Mouse (Mus musculus): ENCODE measurements at regions not wholly inside any gene's neighbourhood (a gene's known extent, or its start where the extent isn't known, plus 50 kb on each side); places are given as distances from the start of the nearest gene placed in this dataset.

GRCm38 (mm10) chr1:136694983-136695382 is 70.3 kb downstream of the Zfp281 start:
- Histone ChIP-seq H3K4me1 (ENCODE audit: control insufficient read depth, insufficient read depth, low read length) (no peaks in the 10 kb centered on the region), H3K36me3 (ENCODE audit: control insufficient read depth, insufficient read depth, low read length) (no peaks in the 10 kb centered on the region), H3K4me2 (no peak overlapping the region), H3K4me3 (ENCODE audit: low read depth, low read length) (no peak overlapping the region), H3K9me3 (ENCODE audit: control insufficient read depth, low read length) (no peaks in the 10 kb centered on the region), H3K9ac (ENCODE audit: low read length) (no peak overlapping the region), H3K27ac (ENCODE audit: low read depth, low read length) (no peak overlapping the region), H3K27me3 (ENCODE audit: control insufficient read depth, insufficient read depth, low read length) (no peaks in the 10 kb centered on the region)
- DNase-seq (ENCODE audit: low spot score, missing footprints) = no peak
- WGBS = 59% methylated on average over 7 of the region's 7 CpGs
- ATAC-seq (ENCODE audit: low FRiP score) = no peak

- Histone ChIP-seq H3K4me3 (ENCODE audit: low read depth, low read length) (peak overlapping the region; percentile 12), H3K4me1 (ENCODE audit: control insufficient read depth, insufficient read depth, low read length) (no peaks in the 10 kb centered on the region), H3K4me2 (peak overlapping the region; percentile 38), H3K27ac (ENCODE audit: low read depth, low read length) (no peak overlapping the region), H3K9ac (ENCODE audit: low read length) (0 out of 2 replicates have a peak overlapping the region, but pooled peaks have one; percentile 13), H3K36me3 (ENCODE audit: control insufficient read depth, insufficient read depth, low read length) (no peaks in the 10 kb centered on the region), H3K27me3 (ENCODE audit: control insufficient read depth, insufficient read depth, low read length) (no peaks in the 10 kb centered on the region), H3K9me3 (ENCODE audit: control insufficient read depth, low read length) (no peaks in the 10 kb centered on the region)
- 12% methylated on average over 19 of the region's 19 CpGs for WGBS
- ATAC-seq (ENCODE audit: low FRiP score) (0 out of 2 replicates have a peak, but pooled peaks have one; percentile 24), DNase-seq (ENCODE audit: low spot score, missing footprints) (peak; percentile 92)
Measured at GRCm38 (mm10) chr1:136696077-136696641, 71.5 kb downstream of the Zfp281 start.

GRCm38 (mm10) chr1:136698454-136699152 is 73.9 kb downstream of the Zfp281 start:
- 17% methylated on average over 9 of the region's 9 CpGs for WGBS
- Histone ChIP-seq H3K27ac (ENCODE audit: low read depth, low read length) (no peak overlapping the region), H3K36me3 (ENCODE audit: control insufficient read depth, insufficient read depth, low read length) (no peaks in the 10 kb centered on the region), H3K9ac (ENCODE audit: low read length) (no peak overlapping the region), H3K9me3 (ENCODE audit: control insufficient read depth, low read length) (no peaks in the 10 kb centered on the region), H3K4me2 (no peak overlapping the region), H3K27me3 (ENCODE audit: control insufficient read depth, insufficient read depth, low read length) (no peaks in the 10 kb centered on the region), H3K4me3 (ENCODE audit: low read depth, low read length) (no peak overlapping the region), H3K4me1 (ENCODE audit: control insufficient read depth, insufficient read depth, low read length) (no peaks in the 10 kb centered on the region)
- DNase-seq (ENCODE audit: low spot score, missing footprints) (no peak), ATAC-seq (ENCODE audit: low FRiP score) (no peak)

DNA sequence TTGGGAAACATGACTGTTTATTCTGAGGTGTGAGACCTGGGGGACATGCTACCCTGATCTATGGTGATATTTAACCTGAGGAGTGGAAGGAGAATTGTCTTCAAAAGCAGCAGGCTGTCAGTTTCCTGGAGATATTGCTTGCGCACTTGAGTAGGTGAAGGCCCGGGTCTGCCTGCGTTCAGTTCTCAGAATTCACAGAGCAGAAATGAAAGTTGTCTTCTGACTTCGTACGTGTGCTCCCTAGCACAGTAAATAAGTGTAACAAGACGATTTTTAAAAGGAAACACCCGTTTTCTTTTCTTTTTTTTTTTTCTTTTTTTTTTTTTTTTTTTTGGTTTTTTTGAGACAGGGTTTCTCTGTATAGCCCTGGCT is 74.4 kb downstream of the Zfp281 start:
- H3K4me3 ChIP-seq (ENCODE audit: low read depth, low read length) = no peak overlapping the region
- no peaks in the 10 kb centered on the region for H3K4me1 ChIP-seq (ENCODE audit: control insufficient read depth, insufficient read depth, low read length)
- ATAC-seq (ENCODE audit: low FRiP score) (no peak), DNase-seq (ENCODE audit: low spot score, missing footprints) (no peak)
- H3K27ac ChIP-seq (ENCODE audit: low read depth, low read length) = no peak overlapping the region
- no peak overlapping the region for H3K9ac ChIP-seq (ENCODE audit: low read length)
- no peak overlapping the region for H3K4me2 ChIP-seq
- no peaks in the 10 kb centered on the region for H3K27me3 ChIP-seq (ENCODE audit: control insufficient read depth, insufficient read depth, low read length)
- H3K9me3 ChIP-seq (ENCODE audit: control insufficient read depth, low read length) = no peaks in the 10 kb centered on the region
- no peaks in the 10 kb centered on the region for H3K36me3 ChIP-seq (ENCODE audit: control insufficient read depth, insufficient read depth, low read length)
- 84% methylated on average over 7 of the region's 7 CpGs for WGBS

DNA sequence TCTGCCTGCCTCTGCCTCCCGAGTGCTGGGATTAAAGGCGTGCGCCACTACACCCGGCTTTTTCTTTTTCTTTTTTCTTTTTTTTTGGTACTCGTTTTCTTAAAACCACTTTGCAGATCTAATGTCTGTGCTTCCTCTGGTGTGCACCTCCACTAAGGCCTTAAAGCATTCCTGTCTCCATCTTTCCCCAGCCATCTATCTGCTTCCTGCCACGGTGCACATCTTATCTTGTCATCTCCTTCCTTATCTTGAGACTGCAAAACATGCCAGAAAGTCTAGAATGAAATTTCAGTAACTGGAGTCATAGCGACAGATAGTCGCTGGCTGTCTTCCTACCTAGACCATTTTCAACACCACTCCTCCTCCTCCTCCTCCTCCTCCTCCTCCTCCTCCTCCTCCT is 74.9 kb downstream of the Zfp281 start:
- Histone ChIP-seq H3K4me1 (ENCODE audit: control insufficient read depth, insufficient read depth, low read length) (no peaks in the 10 kb centered on the region), H3K27me3 (ENCODE audit: control insufficient read depth, insufficient read depth, low read length) (no peaks in the 10 kb centered on the region), H3K9ac (ENCODE audit: low read length) (no peak overlapping the region), H3K4me2 (no peak overlapping the region), H3K27ac (ENCODE audit: low read depth, low read length) (no peak overlapping the region), H3K4me3 (ENCODE audit: low read depth, low read length) (no peak overlapping the region), H3K36me3 (ENCODE audit: control insufficient read depth, insufficient read depth, low read length) (no peaks in the 10 kb centered on the region), H3K9me3 (ENCODE audit: control insufficient read depth, low read length) (no peaks in the 10 kb centered on the region)
- WGBS = 92% methylated on average over 8 of the region's 8 CpGs
- no peak for ATAC-seq (ENCODE audit: low FRiP score)
- DNase-seq (ENCODE audit: low spot score, missing footprints) = no peak

DNA sequence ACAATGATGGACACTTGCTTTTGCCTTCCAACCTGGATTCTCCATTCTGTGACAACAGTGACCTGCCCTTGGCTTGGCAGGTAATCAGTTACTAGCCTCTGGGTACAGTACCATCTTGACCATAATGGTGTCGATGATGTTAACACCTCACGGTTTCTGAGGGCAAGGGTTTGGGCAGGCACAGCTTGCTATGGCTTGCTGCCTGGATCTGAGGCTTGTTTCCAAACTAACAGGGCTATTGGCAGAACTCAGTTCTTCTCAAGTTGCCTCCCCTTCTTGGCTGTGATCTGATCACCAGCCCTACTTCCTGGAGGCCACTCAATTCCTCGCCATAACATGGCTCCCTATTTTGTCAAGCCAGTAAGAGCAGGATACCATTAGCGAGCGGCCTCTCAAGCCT is 79.4 kb downstream of the Zfp281 start:
- WGBS = 91% methylated on average over 5 of the region's 5 CpGs
- H3K4me3 ChIP-seq (ENCODE audit: low read depth, low read length) = no peak overlapping the region
- H3K9ac ChIP-seq (ENCODE audit: low read length) = no peak overlapping the region
- H3K4me2 ChIP-seq = no peak overlapping the region
- DNase-seq (ENCODE audit: low spot score, missing footprints) (no peak), ATAC-seq (ENCODE audit: low FRiP score) (no peak)
- H3K4me1 ChIP-seq (ENCODE audit: control insufficient read depth, insufficient read depth, low read length) = peaks cover 4% of the 10 kb centered on the region; the same call in 1 of the 2 replicates
- no peaks in the 10 kb centered on the region for H3K27me3 ChIP-seq (ENCODE audit: control insufficient read depth, insufficient read depth, low read length)
- no peaks in the 10 kb centered on the region for H3K36me3 ChIP-seq (ENCODE audit: control insufficient read depth, insufficient read depth, low read length)
- no peak overlapping the region for H3K27ac ChIP-seq (ENCODE audit: low read depth, low read length)
- H3K9me3 ChIP-seq (ENCODE audit: control insufficient read depth, low read length) = no peaks in the 10 kb centered on the region

DNA sequence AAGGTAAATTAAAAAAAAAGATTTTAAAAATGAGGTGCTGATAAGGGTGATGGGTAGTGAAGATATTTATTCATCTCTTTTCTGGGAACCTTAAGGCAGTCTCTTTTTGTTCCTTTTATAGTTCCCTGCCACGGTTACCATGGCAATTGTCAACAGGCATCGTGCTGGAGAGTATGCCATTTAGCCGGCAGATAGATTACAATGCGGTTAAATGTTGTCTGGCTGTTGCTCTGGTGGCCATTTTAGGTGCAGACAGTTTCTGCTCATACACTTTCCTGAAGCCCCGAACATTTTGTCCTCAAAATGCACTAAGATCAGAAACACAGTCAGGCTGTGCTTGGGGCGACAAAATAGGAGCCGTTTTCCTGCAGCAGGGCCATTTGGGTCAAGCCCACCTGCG is 81.8 kb downstream of the Zfp281 start:
- Histone ChIP-seq H3K4me3 (ENCODE audit: low read depth, low read length) (no peak overlapping the region), H3K36me3 (ENCODE audit: control insufficient read depth, insufficient read depth, low read length) (no peaks in the 10 kb centered on the region), H3K27me3 (ENCODE audit: control insufficient read depth, insufficient read depth, low read length) (no peaks in the 10 kb centered on the region), H3K4me1 (ENCODE audit: control insufficient read depth, insufficient read depth, low read length) (peaks cover 4% of the 10 kb centered on the region; the same call in 1 of the 2 replicates), H3K9me3 (ENCODE audit: control insufficient read depth, low read length) (no peaks in the 10 kb centered on the region), H3K9ac (ENCODE audit: low read length) (no peak overlapping the region), H3K27ac (ENCODE audit: low read depth, low read length) (no peak overlapping the region), H3K4me2 (no peak overlapping the region)
- 53% methylated on average over 8 of the region's 8 CpGs for WGBS
- peak; percentile 61; the same call in 1 of the 2 replicates for ATAC-seq (ENCODE audit: low FRiP score)
- DNase-seq (ENCODE audit: low spot score, missing footprints) = peak; percentile 86

DNA sequence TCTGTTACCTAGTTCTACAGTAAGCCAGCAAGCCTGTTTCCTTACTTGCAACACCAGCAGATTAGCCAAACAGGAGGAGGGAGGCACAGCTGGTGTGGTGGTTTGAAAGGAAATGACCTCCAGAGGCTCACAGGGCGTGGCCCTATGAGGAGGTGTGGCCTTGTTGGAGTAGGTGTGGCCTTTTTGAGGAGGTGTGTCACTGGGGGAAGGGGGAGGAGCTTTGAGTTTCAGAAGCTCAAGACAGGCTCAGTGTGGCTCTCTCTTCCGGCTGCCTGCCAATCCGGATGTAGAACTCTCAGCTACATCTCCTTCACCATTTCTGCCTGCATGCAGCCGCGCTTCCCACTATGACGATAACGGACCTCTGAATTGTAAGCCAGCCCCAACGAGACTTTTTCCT is 82.7 kb downstream of the Zfp281 start:
- Histone ChIP-seq H3K4me2 (no peak overlapping the region), H3K4me1 (ENCODE audit: control insufficient read depth, insufficient read depth, low read length) (peaks cover 4% of the 10 kb centered on the region; the same call in 1 of the 2 replicates), H3K27me3 (ENCODE audit: control insufficient read depth, insufficient read depth, low read length) (no peaks in the 10 kb centered on the region), H3K27ac (ENCODE audit: low read depth, low read length) (no peak overlapping the region), H3K4me3 (ENCODE audit: low read depth, low read length) (no peak overlapping the region), H3K36me3 (ENCODE audit: control insufficient read depth, insufficient read depth, low read length) (no peaks in the 10 kb centered on the region), H3K9ac (ENCODE audit: low read length) (no peak overlapping the region), H3K9me3 (ENCODE audit: control insufficient read depth, low read length) (no peaks in the 10 kb centered on the region)
- 90% methylated on average over 8 of the region's 8 CpGs for WGBS
- DNase-seq (ENCODE audit: low spot score, missing footprints) = peak; percentile 77
- 0 out of 2 replicates have a peak, but pooled peaks have one; percentile 41 for ATAC-seq (ENCODE audit: low FRiP score)

GRCm38 (mm10) chr1:136707866-136708265 is 83.2 kb downstream of the Zfp281 start:
- H3K4me1 ChIP-seq (ENCODE audit: control insufficient read depth, insufficient read depth, low read length) = peaks cover 4% of the 10 kb centered on the region; the same call in 1 of the 2 replicates
- H3K36me3 ChIP-seq (ENCODE audit: control insufficient read depth, insufficient read depth, low read length) = no peaks in the 10 kb centered on the region
- DNase-seq (ENCODE audit: low spot score, missing footprints) = peak; percentile 65
- H3K9ac ChIP-seq (ENCODE audit: low read length) = no peak overlapping the region
- no peak overlapping the region for H3K27ac ChIP-seq (ENCODE audit: low read depth, low read length)
- H3K9me3 ChIP-seq (ENCODE audit: control insufficient read depth, low read length) = no peaks in the 10 kb centered on the region
- H3K4me2 ChIP-seq = no peak overlapping the region
- H3K4me3 ChIP-seq (ENCODE audit: low read depth, low read length) = no peak overlapping the region
- WGBS = 91% methylated on average over 12 of the region's 12 CpGs
- H3K27me3 ChIP-seq (ENCODE audit: control insufficient read depth, insufficient read depth, low read length) = no peaks in the 10 kb centered on the region
- no peak for ATAC-seq (ENCODE audit: low FRiP score)
